Mouse (Mus musculus): Measurements from ENCODE around the gene Vwa1. TPM values are rescaled to one million over a fixed set of nuclear protein-coding genes. Genes with fewer than 3 reads are reported as not detected.
A peak's percentile ranks its signal among the peaks of the same experiment; 100 is the strongest.

Vwa1 gene
- total and polyA plus RNA-seq, 2 experiments from 2014 or later = 22.9 to 27.9 TPM

- Histone ChIP-seq H3K4me2 (ENCODE audit: low read depth) (peak overlapping the region; percentile 87; the same call in 1 of the 2 replicates), H3K4me3 (ENCODE audit: low read depth, low read length) (no peak overlapping the region), H3K4me1 (ENCODE audit: insufficient read depth) (peaks cover 17% of the 10 kb centered on the region), H3K9me3 (ENCODE audit: low read length) (no peaks in the 10 kb centered on the region), H3K27me3 (ENCODE audit: insufficient read depth, low read length) (no peaks in the 10 kb centered on the region), H3K9ac (no peak overlapping the region), H3K27ac (ENCODE audit: low read depth, low read length) (no peak overlapping the region), H3K36me3 (ENCODE audit: insufficient read depth) (no peaks in the 10 kb centered on the region)
- DNase-seq (no peak), ATAC-seq (no peak)
- WGBS = 85% methylated on average over 13 of the region's 13 CpGs
- TF ChIP-seq CTCF (IDR thresholded peaks at IDR 0.05; ENCODE audit: low read depth) = no peak
These were observed 1.7 kb downstream of the Vwa1 start for GRCm38 (mm10) chr4:155772786-155773185.

- Histone ChIP-seq H3K4me1 (ENCODE audit: insufficient read depth) (peaks cover 17% of the 10 kb centered on the region), H3K4me3 (ENCODE audit: low read depth, low read length) (no peak overlapping the region), H3K4me2 (ENCODE audit: low read depth) (no peak overlapping the region), H3K36me3 (ENCODE audit: insufficient read depth) (no peaks in the 10 kb centered on the region), H3K27ac (ENCODE audit: low read depth, low read length) (no peak overlapping the region), H3K27me3 (ENCODE audit: insufficient read depth, low read length) (no peaks in the 10 kb centered on the region), H3K9ac (no peak overlapping the region), H3K9me3 (ENCODE audit: low read length) (no peaks in the 10 kb centered on the region)
- ATAC-seq (no peak), DNase-seq (no peak)
- TF ChIP-seq CTCF (IDR thresholded peaks at IDR 0.05; ENCODE audit: low read depth) = no peak
- 88% methylated on average over 2 of the region's 2 CpGs for WGBS
These were observed 2.8 kb downstream of the Vwa1 start for GRCm38 (mm10) chr4:155771706-155772105.

- TF ChIP-seq CTCF (IDR thresholded peaks at IDR 0.05; ENCODE audit: low read depth) = no peak
- ATAC-seq (no peak), DNase-seq (no peak)
- Histone ChIP-seq H3K27ac (ENCODE audit: low read depth, low read length) (no peak overlapping the region), H3K36me3 (ENCODE audit: insufficient read depth) (no peaks in the 10 kb centered on the region), H3K4me1 (ENCODE audit: insufficient read depth) (peaks cover 17% of the 10 kb centered on the region), H3K27me3 (ENCODE audit: insufficient read depth, low read length) (no peaks in the 10 kb centered on the region), H3K4me3 (ENCODE audit: low read depth, low read length) (peak overlapping the region; percentile 50), H3K4me2 (ENCODE audit: low read depth) (peak overlapping the region; percentile 90), H3K9me3 (ENCODE audit: low read length) (no peaks in the 10 kb centered on the region), H3K9ac (peak overlapping the region; percentile 72)
- 40% methylated on average over 24 of the region's 24 CpGs for WGBS
These were observed 3.9 kb downstream of the Vwa1 start for GRCm38 (mm10) chr4:155770626-155771025.

GRCm38 (mm10) chr4:155769880-155770512 is 4.5 kb downstream of the Vwa1 start:
- H3K27me3 ChIP-seq (ENCODE audit: insufficient read depth, low read length) = no peaks in the 10 kb centered on the region
- H3K9ac ChIP-seq = peak overlapping the region; percentile 72
- H3K27ac ChIP-seq (ENCODE audit: low read depth, low read length) = peak overlapping the region; percentile 69; the same call in 1 of the 2 replicates
- 2% methylated on average over 39 of the region's 39 CpGs for WGBS
- no peaks in the 10 kb centered on the region for H3K9me3 ChIP-seq (ENCODE audit: low read length)
- H3K4me1 ChIP-seq (ENCODE audit: insufficient read depth) = peaks cover 12% of the 10 kb centered on the region
- peak overlapping the region; percentile 50 for H3K4me3 ChIP-seq (ENCODE audit: low read depth, low read length)
- peak overlapping the region; percentile 90 for H3K4me2 ChIP-seq (ENCODE audit: low read depth)
- no peaks in the 10 kb centered on the region for H3K36me3 ChIP-seq (ENCODE audit: insufficient read depth)
- ATAC-seq (peak; percentile 80), DNase-seq (peak; percentile 89)
- peak; percentile 100 for TF ChIP-seq CTCF (IDR thresholded peaks at IDR 0.05; ENCODE audit: low read depth)

- ATAC-seq (no peak), DNase-seq (no peak)
- Histone ChIP-seq H3K4me1 (ENCODE audit: insufficient read depth) (peaks cover 7% of the 10 kb centered on the region; the same call in 1 of the 2 replicates), H3K4me2 (ENCODE audit: low read depth) (peak overlapping the region; percentile 90), H3K9me3 (ENCODE audit: low read length) (no peaks in the 10 kb centered on the region), H3K27me3 (ENCODE audit: insufficient read depth, low read length) (no peaks in the 10 kb centered on the region), H3K9ac (peak overlapping the region; percentile 72), H3K27ac (ENCODE audit: low read depth, low read length) (no peak overlapping the region), H3K36me3 (ENCODE audit: insufficient read depth) (no peaks in the 10 kb centered on the region), H3K4me3 (ENCODE audit: low read depth, low read length) (peak overlapping the region; percentile 50)
- 57% methylated on average over 5 of the region's 5 CpGs for WGBS
- TF ChIP-seq CTCF (IDR thresholded peaks at IDR 0.05; ENCODE audit: low read depth) = no peak
These were observed 5.0 kb downstream of the Vwa1 start for GRCm38 (mm10) chr4:155769496-155769879.

GRCm38 (mm10) chr4:155762357-155762756 is 12.1 kb downstream of the Vwa1 start:
- peaks cover 14% of the 10 kb centered on the region for H3K4me1 ChIP-seq (ENCODE audit: insufficient read depth)
- H3K27me3 ChIP-seq (ENCODE audit: insufficient read depth, low read length) = no peaks in the 10 kb centered on the region
- DNase-seq (no peak), ATAC-seq (no peak)
- H3K9me3 ChIP-seq (ENCODE audit: low read length) = no peaks in the 10 kb centered on the region
- H3K27ac ChIP-seq (ENCODE audit: low read depth, low read length) = no peak overlapping the region
- no peak overlapping the region for H3K4me3 ChIP-seq (ENCODE audit: low read depth, low read length)
- H3K36me3 ChIP-seq (ENCODE audit: insufficient read depth) = no peaks in the 10 kb centered on the region; the same call in 1 of the 2 replicates
- no peak for TF ChIP-seq CTCF (IDR thresholded peaks at IDR 0.05; ENCODE audit: low read depth)
- no peak overlapping the region for H3K4me2 ChIP-seq (ENCODE audit: low read depth)
- 94% methylated on average over 3 of the region's 3 CpGs for WGBS
- no peak overlapping the region for H3K9ac ChIP-seq

- WGBS = 2% methylated on average over 28 of the region's 28 CpGs
- peak overlapping the region; percentile 29; the same call in 1 of the 2 replicates for H3K9ac ChIP-seq
These were observed 13.0 kb downstream of the Vwa1 start for GRCm38 (mm10) chr4:155761356-155762099.

More at GRCm38 (mm10) chr4:155761356-155762099, 13.0 kb downstream of the Vwa1 start:
- DNase-seq (no peak), ATAC-seq (no peak)
- no peak for TF ChIP-seq CTCF (IDR thresholded peaks at IDR 0.05; ENCODE audit: low read depth)
- no peaks in the 10 kb centered on the region; the same call in 1 of the 2 replicates for H3K36me3 ChIP-seq (ENCODE audit: insufficient read depth)
- no peaks in the 10 kb centered on the region for H3K9me3 ChIP-seq (ENCODE audit: low read length)
- H3K4me3 ChIP-seq (ENCODE audit: low read depth, low read length) = peak overlapping the region; percentile 76
- H3K4me1 ChIP-seq (ENCODE audit: insufficient read depth) = peaks cover 14% of the 10 kb centered on the region
- H3K27ac ChIP-seq (ENCODE audit: low read depth, low read length) = no peak overlapping the region
- peak overlapping the region; percentile 97 for H3K4me2 ChIP-seq (ENCODE audit: low read depth)
- H3K27me3 ChIP-seq (ENCODE audit: insufficient read depth, low read length) = no peaks in the 10 kb centered on the region

Data from forebrain, postnatal 0 days (tissue).